Mouse (Mus musculus): ENCODE data around the gene G3bp2. TPM values are rescaled to one million over a fixed set of nuclear protein-coding genes. Genes with fewer than 3 reads are reported as not detected.
A peak's percentile ranks its signal among the peaks of the same experiment; 100 is the strongest.
"Not testable (repeated sequence)": the region's sequence is repeated elsewhere in the genome, so short reads cannot be mapped to it uniquely, and the experiment has no call there.

The G3bp2 gene
- total RNA-seq (2021) = 10 to 100 TPM; 75.4 to 83.7 TPM

- peak; percentile 98 to 99 for DNase-seq
- intact Hi-C loops (cut with DNase I) = no loop called here
Observed at GRCm38 (mm10) chr5:92083417-92084038, at the start of gene G3bp2. Gene G3bp2 (minus strand): TSS chr5:92083719.

DNA sequence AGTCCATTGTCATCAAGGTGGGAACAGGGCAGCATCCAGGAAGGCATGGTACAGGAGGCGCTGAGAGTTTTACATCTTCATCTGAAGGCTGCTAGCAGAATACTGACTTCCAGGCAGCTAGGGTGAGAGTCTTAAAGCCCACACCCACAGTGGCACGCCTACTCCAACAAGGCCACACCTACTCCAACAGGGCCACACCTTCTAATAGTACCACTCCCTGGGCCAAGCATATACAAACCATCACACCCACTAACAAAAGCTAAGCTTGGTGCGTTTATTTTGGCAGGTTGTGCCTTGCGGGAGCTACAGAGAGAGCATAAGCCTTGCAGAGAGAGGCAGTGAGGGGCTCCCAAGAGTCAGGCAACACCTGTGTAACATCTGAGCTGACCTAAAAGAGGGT lies 49.5 kb upstream of the G3bp2 start:
- intact Hi-C loops (cut with DNase I) = loop anchor here (10.0 kb wide), 1 partner anchor 262 kb away; no protein-coding TSS in a partner anchor

DNA sequence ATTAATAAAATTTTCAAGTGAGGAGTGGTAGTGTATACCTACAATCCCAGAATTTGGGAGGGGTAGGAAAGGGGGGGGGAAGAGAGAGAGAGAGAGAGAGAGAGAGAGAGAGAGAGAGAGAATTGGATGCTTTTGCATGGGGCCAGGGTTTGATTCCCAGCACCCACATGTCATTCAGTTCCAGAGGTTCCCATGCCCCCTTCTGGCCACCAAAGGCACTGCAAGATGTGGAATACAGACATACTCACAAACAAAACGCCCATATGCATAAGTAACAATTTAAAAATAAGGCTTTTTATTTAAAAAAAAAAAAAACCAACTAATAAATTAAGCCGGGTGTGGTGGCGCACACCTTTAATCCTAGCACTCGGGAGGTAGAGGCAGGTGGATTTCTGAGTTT lies 48.6 kb upstream of the G3bp2 start:
- intact Hi-C loops (cut with DNase I) = loop anchor here (10.0 kb wide), 1 partner anchor 263 kb away; no protein-coding TSS in a partner anchor
- DNase-seq = no peak

More for the DNA sequence above, 49.5 kb upstream of the G3bp2 start:
- DNase-seq = not testable (repeated sequence)

DNA sequence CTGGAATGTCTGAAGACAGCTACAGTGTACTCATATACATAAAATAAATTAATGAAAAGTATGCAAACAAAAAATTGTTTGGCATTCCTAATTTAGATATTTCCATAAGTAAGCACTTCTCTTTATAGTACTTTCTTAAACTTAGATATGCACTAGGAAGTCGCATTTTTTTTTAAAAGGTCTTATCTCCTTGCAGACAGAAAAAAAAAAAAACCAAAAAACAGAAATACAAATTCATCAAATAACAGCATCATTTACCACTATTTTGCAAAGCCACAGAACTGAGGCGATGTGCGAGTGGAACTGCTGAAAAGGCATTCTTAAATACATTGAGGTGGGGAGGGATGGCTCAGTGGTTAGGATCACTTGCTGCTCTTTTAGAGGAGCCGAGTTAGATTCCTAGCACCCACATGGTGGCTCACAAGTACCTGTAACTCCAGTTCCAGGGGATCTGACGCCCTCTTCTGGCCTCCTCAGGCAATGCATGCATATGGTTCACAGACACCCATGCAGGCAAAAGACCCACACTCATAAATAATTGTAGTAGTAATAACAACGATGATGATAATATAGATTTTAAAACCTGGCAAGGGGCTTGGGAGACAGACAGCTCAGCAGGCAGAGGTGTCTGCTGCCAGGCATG lies 46.6 kb upstream of the G3bp2 start:
- no peak for DNase-seq
- intact Hi-C loops (cut with DNase I) = loop anchor here (10.0 kb wide), 1 partner anchor 265 kb away; no protein-coding TSS in a partner anchor

GRCm38 (mm10) chr5:92129321-92129768 lies 45.8 kb upstream of the G3bp2 start:
- intact Hi-C loops (cut with DNase I) = no loop called here

DNA sequence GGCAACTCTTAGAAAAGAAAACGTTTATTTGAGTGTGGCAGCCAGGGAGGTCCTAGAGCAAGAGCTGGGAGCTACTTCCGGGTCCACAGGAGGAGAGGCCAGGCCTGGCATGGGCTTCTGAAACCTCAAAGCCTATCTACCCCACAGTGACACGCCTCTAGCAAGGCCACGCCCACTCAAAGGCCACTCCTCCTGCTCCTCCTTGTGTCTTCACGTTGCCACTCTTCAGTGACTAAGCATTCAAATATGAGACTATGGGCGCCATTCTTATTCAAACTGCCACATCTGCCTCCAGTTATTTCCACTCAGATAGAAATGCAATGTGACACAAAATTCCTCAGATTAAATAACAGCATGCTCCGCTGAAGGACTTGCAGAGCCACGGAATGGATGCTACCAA lies 45.1 kb upstream of the G3bp2 start:
- DNase-seq = peak; percentile 28 to 60
- intact Hi-C loops (cut with DNase I) = no loop called here

More at GRCm38 (mm10) chr5:92129321-92129768, 45.8 kb upstream of the G3bp2 start:
- DNase-seq = no peak

DNA sequence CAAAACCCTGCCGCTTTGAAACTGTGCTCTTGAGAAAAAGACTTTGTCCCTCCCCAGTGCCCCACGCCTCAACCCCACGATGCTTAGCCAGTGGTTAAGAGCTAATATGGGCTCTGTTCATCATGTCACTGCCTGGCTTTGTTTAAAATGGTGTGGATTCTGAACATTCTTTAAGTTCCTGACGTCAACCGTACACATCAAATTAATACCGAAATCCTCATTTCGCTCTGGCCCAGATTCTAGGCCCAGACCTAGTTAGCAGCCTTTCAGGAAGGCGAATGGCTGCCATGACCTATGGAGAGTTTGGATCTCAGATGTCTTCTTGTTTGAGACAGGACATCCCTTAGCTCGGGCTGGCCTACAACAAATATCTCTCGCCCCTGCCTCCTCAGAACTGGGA lies 44.2 kb upstream of the G3bp2 start:
- intact Hi-C loops (cut with DNase I) = no loop called here

GRCm38 (mm10) chr5:92127141-92127625 lies 43.7 kb upstream of the G3bp2 start:
- DNase-seq = peak in 1 of 2 experiments; percentile 33
- intact Hi-C loops (cut with DNase I) = no loop called here

More for the DNA sequence above, 44.2 kb upstream of the G3bp2 start:
- DNase-seq = no peak

GRCm38 (mm10) chr5:92125446-92125845 lies 41.9 kb upstream of the G3bp2 start:
- DNase-seq = no peak
- intact Hi-C loops (cut with DNase I) = no loop called here

GRCm38 (mm10) chr5:92121636-92122035 lies 38.1 kb upstream of the G3bp2 start:
- intact Hi-C loops (cut with DNase I) = no loop called here

DNA sequence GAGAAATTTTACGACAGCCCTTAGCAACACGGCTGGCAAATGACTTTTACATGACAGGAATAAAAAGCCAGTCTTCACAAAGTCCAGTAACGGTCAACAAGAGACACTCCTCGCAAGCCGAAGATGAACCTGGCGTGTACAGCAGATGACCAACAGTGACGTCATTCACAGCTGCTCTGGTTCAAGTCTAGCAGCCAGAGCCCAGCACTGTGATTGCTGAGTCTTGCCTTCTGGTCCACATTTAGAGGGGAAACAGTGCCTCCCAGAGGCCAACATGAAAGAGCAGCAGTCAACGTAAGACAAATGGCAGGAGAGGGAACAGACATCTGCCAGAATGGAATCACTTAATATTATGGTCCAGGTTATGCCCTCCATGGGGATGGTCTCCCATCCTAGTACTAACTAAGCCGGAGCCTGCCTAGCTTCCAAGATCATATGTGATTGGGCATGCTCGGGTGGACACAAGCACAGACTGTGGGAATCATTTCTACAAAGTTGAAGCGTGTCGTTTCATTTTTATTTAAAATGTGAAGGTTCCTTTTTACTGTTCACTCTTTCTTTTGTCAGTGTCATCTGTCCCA lies 34.4 kb upstream of the G3bp2 start:
- intact Hi-C loops (cut with DNase I) = loop anchor here (2.0 to 5.0 kb wide), 4 partner anchors 41 to 651 kb away; partner anchors contain the start of genes Parm1 and Rchy1
- peak; percentile 83 to 87 for DNase-seq

More at GRCm38 (mm10) chr5:92121636-92122035, 38.1 kb upstream of the G3bp2 start:
- no peak for DNase-seq

DNA sequence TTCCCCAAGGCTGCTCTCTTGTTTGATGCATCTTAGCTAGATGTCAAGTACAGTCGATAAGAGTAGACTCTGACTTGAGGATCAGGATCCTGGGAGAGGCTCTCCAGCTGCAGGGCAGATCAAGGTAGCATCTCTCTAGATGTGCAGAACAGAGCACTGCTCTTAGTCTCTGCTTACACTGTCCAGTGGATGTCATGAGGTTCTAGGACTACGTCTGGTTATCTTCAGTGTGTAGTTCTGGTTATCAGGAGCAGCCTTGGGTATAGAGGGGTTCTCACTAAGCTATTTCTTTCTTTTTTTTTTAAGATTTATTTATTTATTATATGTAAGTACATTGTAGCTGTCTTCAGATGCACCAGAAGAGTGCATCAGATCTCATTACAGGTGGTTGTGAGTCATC lies 31.4 kb upstream of the G3bp2 start:
- no peak for DNase-seq
- intact Hi-C loops (cut with DNase I) = loop anchor here (5.0 kb wide), 3 partner anchors 153 to 648 kb away; partner anchors contain the start of genes Parm1 and Rchy1

GRCm38 (mm10) chr5:92114223-92114622 lies 30.7 kb upstream of the G3bp2 start:
- intact Hi-C loops (cut with DNase I) = no loop called here
- no peak for DNase-seq

DNA sequence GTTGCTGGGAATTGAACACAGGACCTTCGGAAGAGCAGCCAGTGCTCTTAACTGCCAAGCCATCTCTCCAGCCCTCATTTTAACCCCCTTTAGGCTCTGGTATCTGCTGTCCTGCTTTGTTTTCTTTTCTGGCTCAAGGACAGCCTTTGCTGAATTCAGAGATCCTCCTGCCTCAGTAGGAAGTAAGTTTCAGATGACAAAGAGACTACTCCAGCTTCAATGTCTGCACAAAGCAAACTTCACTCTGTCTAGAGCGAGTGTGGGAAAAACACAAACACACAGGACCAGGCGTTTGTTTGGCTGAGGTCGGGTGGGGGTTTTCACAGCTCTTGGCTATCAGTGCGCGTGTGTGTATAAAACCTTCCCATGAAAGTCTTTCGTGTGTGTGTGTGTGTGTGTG lies 30.0 kb upstream of the G3bp2 start:
- DNase-seq = no peak
- intact Hi-C loops (cut with DNase I) = no loop called here

- peak in 1 of 2 experiments; percentile 53 for DNase-seq
Observed at GRCm38 (mm10) chr5:92112585-92112984, 29.1 kb upstream of the G3bp2 start.

GRCm38 (mm10) chr5:92112175-92112574 lies 28.7 kb upstream of the G3bp2 start:
- DNase-seq = no peak
- intact Hi-C loops (cut with DNase I) = no loop called here

More at GRCm38 (mm10) chr5:92112585-92112984, 29.1 kb upstream of the G3bp2 start:
- intact Hi-C loops (cut with DNase I) = no loop called here

GRCm38 (mm10) chr5:92110818-92111355 lies 27.4 kb upstream of the G3bp2 start:
- intact Hi-C loops (cut with DNase I) = no loop called here
- no peak for DNase-seq

- intact Hi-C loops (cut with DNase I) = no loop called here
- no peak for DNase-seq
Observed at GRCm38 (mm10) chr5:92107282-92107681, 23.8 kb upstream of the G3bp2 start.

DNA sequence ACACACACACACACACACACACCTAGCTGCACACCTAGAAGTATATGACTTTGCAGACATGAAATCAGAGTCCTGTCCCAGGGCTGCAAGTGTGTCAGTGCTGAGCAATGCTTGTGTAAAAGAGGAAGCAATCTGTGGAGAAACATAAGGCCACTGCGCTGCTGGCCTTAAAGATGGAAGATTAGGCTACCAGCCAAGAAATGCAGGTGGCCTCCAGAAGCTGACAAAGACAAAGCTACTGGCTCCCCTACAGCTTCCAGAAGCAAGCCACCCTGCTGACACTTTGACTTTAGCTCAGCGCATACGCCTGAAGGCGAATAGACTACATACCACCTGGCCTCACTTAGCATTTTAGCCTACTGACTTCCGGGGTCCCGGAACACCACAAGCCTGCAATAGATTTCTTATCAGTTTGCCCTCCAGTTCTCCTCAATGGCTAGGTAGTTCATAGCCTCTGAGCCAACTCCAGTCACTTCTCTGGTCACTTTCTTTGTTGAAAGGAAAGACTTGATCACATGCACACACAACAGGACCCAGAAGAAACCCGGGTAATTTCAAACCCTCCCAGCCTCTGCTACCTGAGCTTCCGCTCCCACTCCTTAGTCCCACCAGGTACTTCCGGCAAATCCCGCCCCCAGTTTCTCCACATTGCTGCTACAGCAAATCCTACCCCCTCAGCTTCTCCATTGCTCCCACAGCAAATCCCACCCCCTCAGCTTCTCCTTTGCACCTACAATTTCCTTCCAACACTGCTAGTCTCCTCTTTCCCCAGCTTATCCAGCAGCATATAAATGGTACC lies 23.0 kb upstream of the G3bp2 start:
- DNase-seq = peak in 1 of 2 experiments; percentile 41
- intact Hi-C loops (cut with DNase I) = no loop called here

DNA sequence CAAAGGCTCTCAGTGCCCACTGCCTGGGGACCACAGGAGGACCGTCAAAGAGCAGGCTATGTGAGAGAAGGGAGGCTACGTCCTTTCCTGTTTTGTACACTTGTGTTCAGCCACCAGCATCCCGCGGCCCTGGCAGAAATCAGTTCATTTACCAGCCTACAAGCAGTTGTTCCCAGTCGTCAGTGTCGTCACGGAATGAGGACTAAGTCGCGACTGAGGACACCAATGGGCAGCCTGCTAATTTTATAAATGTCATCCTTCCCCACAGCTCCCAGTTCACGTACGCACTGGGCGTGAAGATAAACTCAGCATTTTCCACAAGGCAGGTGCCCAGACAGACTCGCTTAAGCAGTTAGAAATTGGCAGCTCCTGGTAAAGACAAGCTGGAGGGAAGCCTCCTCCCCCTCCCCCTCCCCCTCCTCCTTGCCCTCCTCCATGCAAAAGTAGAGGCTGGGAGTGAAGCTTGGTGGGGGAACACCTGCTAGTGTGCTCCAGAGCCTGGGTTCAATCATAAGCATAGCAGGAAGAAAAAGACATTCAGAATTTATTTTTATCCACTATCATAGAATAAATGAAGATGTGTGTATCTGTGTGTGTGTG lies 20.4 kb upstream of the G3bp2 start:
- intact Hi-C loops (cut with DNase I) = no loop called here
- no peak for DNase-seq
